Mouse (Mus musculus) heart, adult 9 months (tissue): ENCODE results near the gene Cdkn2a.

Source experiments
- DNase-seq, 2 experiments: peaks; one replicate each; pipeline ENCODE4 v3.0.0; 2022; ENCODE audit warnings: low spot score in 2 of 2

Cdkn2a gene

DNA sequence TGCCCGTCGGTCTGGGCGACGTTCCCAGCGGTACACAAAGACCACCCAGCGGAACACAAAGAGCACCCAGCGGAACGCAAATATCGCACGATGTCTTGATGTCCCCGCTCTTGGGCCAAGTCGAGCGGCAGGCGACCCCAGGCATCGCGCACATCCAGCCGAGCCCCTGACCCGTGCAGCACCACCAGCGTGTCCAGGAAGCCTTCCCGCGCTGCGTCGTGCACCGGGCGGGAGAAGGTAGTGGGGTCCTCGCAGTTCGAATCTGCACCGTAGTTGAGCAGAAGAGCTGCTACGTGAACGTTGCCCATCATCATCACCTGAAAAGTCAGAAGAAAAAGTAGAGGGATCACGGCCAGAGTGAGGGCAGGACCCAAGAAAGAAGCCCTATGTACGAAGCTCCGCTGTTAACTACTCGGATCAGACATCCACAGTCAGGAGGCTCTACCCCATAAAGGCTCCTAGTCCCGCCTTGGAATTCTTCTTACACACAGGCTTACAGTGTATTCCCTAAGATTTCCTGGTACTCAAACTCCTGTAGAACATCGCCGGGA lies 17.7 kb downstream of the Cdkn2a start:
- no peak for DNase-seq

DNA sequence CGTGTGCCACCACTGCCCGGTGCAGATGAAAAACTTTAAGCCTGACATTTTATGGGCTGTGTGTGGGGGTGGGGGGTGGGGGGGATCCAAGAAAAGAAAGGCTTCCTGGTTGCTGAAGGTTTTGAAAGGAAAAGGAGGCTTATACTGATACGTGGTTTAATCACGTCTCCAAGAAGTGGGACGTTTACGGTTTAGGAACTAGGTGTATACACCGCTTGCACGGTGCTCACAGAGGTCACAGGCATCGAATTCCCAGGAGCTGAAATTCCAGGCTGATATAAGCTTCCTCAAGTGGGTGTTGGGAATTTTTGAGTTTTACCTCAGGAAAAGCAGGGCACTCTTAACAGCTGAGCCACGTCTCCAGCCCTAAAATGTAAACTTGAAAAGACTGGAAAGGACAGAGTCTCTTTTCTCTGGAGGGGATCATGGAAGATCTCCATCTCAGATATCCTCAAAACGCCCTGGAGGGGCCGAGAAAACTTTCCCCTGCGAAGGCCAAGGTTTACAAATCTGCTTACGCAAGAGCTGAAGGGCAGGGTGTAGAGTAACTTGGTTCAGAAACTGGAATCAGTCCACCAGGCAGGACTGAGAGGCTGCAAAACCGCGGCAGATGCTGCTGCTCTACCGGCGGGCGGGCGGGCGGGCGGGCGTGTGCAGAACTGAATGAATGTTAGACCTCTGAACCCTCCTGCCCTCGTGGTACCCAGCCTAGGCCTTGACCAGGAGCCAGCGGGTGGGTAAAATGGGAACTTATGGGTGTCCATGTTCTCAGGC lies 18.5 kb downstream of the Cdkn2a start:
- DNase-seq, result no peak

DNA sequence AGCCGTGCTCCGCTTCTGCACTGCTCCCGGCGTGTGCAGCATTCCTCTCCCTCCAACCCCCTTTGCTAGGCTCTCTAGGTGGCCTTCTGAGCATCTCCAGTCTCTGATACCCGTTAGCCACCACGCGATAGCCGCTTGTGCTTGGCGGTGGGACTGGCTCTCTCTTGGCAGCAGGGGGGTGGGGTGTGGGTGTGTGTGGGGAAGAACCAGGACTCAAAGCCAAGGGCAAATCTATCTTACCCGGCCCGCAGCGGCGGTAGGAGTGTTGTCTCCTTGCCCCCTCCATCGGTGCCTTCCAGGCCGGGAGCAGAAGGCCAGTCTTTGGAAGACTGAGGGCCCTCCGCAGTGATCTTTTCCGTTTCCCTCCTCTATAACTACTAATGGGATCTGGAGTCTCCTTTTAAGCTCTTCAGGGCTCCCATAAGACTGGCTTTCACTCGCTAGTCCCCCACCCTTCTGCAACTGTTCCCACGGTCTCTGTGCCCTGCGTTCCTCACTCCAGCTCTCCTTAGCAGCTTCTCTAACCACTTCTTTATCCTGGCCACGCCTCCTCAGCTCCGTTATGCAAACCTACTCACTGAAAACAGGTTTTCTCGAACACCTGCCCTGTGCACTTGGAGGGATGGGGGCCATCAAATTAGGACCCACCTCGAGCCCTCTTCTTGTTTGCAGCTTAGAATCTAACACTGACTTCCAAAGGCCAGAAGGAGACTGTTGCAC lies 19.5 kb downstream of the Cdkn2a start:
- DNase-seq, result no peak

DNA sequence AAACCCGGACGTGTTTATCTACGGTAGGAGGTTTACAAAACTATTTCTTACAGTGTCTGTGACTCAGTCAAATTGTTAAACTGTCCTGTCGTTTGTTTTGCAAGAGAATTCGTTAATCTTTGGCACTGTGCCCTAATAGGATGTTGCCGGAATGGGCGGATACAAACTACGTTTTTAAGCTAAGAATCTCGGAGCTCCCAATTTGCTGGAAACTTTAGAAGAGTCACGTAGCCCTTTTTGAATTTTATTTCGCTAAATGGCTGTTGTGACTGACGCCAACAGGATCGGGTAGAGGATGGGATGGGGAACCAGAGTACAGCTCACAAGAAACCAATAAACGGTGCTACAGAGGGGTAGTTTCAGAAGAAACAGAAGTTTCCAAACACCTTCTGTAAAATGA lies 20.4 kb downstream of the Cdkn2a start:
- no peak for DNase-seq

DNA sequence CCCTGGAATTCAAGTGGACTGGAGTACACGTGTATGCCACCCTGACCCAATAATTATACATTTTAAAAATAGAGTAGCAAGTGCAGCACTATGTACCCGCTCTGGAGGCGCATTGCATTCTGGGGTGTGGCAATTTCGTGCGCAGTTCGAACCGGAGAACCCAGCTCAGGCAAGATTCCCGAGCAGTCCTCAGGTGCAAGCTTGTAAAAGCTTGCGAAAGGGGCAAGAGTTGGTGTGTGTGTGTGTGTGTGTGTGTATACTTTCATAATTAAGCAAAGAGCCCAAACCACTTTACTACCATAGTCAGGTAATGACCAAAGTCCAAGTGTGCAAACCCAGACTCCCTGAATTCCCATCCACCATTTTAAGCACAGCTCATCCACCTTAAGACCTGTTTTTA lies 20.9 kb downstream of the Cdkn2a start:
- DNase-seq, result no peak

DNA sequence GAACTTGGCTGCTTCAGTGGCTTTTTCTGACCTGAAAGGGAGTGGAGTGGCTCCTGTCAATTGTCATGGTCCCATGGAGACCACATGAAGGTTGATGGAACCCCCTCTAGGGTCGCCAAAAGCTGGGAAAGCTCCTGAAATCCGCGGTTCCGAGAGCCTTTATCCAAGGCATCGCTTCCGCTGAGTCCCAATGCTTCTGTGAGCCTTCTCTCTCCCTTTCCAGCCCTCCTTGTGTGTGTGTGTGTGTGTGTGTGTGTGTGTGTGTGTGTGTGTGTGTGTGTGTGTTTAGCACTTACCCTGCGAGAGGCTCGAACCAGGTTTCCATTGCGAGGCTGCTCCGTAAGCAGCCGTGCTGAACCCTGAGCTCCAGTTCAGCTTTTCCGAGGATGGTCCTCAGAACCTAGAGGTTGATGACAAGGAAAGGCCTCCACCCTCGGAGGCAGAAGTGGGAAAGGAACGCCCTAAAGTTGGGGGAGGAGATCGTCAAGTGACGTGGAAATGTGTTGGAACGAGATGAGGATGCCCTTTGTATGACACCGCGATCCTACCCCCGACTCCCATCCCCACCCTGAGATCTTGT lies 21.4 kb downstream of the Cdkn2a start:
- no peak for DNase-seq

DNA sequence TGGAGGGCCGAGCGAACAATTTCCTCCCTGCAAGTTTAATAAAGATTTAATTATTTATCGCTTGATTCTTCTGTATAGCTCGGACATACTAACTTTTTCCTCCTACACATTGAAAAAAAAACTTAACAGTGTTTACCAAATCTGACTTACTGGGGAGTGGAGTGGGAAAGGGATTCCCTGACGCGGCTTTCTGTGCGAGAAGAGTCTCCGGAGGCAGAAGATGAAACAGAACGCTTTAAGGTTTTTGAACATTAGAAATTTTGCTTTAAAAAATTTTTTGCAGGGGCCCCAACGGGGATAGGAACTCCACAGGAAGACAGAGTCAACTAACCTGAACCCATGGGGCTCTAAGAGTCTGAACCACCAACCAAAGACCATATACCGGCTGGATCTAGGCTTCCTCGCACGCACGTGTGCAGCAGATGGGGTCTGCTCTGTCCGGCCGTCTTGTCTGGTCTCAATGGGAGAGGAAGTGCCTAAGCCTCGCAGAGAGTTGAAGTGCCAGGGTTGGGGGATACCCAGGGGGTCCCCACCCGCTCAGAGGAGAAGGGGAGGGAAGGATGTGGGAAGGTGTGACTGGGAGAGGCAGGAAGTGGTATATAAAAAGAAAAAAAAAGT lies 22.2 kb downstream of the Cdkn2a start:
- no peak for DNase-seq

DNA sequence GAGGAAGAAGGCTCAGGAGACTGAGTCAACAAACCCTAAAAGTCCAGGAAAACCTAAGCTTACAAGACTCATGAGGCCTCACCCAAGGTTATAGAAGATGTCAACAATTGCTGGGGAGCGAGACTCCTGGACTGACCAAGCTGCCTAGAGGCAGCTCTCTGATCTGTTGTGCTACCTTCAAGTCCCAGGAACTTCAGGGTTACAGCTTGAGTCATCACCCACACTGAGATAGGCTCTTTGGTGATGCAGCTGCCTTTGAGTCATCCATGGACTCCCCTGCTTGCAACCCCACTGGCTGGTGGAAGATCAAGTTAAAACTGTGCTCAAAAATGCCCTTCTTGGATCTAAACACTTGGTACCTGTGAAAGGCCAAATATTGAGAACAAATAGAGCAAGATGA lies 36.7 kb downstream of the Cdkn2a start:
- DNase-seq, result no peak

DNA sequence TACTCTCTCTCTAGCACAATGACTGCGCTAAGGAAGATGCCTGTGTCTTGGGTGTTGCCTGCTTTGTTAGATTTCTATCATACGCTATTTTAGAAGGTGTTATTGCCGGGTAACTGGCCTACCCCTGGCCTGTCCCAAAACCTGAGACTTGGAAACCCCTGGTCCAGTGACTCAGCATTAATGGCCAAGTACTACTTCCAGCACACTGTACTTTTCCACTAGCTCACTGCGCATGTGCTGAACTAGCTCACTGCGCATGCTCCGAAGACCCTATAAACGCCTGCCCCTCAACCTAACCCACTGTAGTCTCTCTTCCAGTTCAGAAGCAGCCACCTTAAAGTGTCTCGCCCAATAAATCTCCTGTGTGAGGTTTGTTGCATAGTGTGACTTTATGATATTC lies 60.0 kb downstream of the Cdkn2a start:
- no peak for DNase-seq
